Mouse (Mus musculus): Measurements from ENCODE around the gene Gm14548. TPM values are rescaled to one million over a fixed set of nuclear protein-coding genes. Genes with fewer than 3 reads are reported as not detected.
"Not testable (repeated sequence)": the region's sequence is repeated elsewhere in the genome, so short reads cannot be mapped to it uniquely, and the experiment has no call there.

Gm14548 gene
- total and polyA plus RNA-seq, 3 experiments = 0.18 to 2.2 (median 0.25) TPM

- WGBS = 19% methylated on average over 1 of the region's 1 CpGs
- TF ChIP-seq POLR2A (IDR thresholded peaks at IDR 0.05; ENCODE audit: insufficient read depth, low read depth, low read length) (no peak), CTCF (IDR thresholded peaks at IDR 0.05) (peak; percentile 39)
- H3K79me2 ChIP-seq (replicated peaks; ENCODE audit: control insufficient read depth, insufficient read depth, low read length) = no peaks in the 10 kb centered on the region
- H3K4me1 ChIP-seq (ENCODE audit: control insufficient read depth, insufficient read depth, low read length) = no peaks in the 10 kb centered on the region
- no peak for DNase-seq
- H3K9ac ChIP-seq (ENCODE audit: low read depth, low read length) = no peak overlapping the region
- H3K27me3 ChIP-seq (ENCODE audit: control insufficient read depth, insufficient read depth, low read length) = no peaks in the 10 kb centered on the region
- H3K27ac ChIP-seq = no peak overlapping the region
- H3K4me3 ChIP-seq = no peak overlapping the region
- no peaks in the 10 kb centered on the region for H3K36me3 ChIP-seq (ENCODE audit: control insufficient read depth, insufficient read depth, low read length)
- intact Hi-C loops (cut with DNase I) = loop anchor here (10.0 kb wide), 1 partner anchor 89 kb away; no protein-coding TSS in a partner anchor
Measured at GRCm38 (mm10) chr7:3903704-3904103, 5.8 kb upstream of the Gm14548 start.

GRCm38 (mm10) chr7:3875032-3875431 is 22.9 kb downstream of the Gm14548 start:
- H3K27me3 ChIP-seq (ENCODE audit: control insufficient read depth, insufficient read depth, low read length); H3K79me2 ChIP-seq (replicated peaks; ENCODE audit: control insufficient read depth, insufficient read depth, low read length); DNase-seq; intact Hi-C loops (cut with DNase I); H3K4me3 ChIP-seq; H3K4me1 ChIP-seq (ENCODE audit: control insufficient read depth, insufficient read depth, low read length); H3K9ac ChIP-seq (ENCODE audit: low read depth, low read length); H3K27ac ChIP-seq; H3K36me3 ChIP-seq (ENCODE audit: control insufficient read depth, insufficient read depth, low read length): not testable (repeated sequence)
- no CpG with 5 or more reads among the region's 1 CpGs for WGBS

- H3K27ac ChIP-seq; intact Hi-C loops (cut with DNase I); H3K79me2 ChIP-seq (replicated peaks; ENCODE audit: control insufficient read depth, insufficient read depth, low read length); H3K36me3 ChIP-seq (ENCODE audit: control insufficient read depth, insufficient read depth, low read length); DNase-seq; H3K4me3 ChIP-seq; H3K9ac ChIP-seq (ENCODE audit: low read depth, low read length); H3K4me1 ChIP-seq (ENCODE audit: control insufficient read depth, insufficient read depth, low read length); H3K27me3 ChIP-seq (ENCODE audit: control insufficient read depth, insufficient read depth, low read length): not testable (repeated sequence)
- no CpG with 5 or more reads among the region's 2 CpGs for WGBS
Measured at GRCm38 (mm10) chr7:3844951-3845350, 53.0 kb downstream of the Gm14548 start, which contains the start of gene Pira2. Gene Pira2 (minus strand): TSS chr7:3845051.

GRCm38 (mm10) chr7:3837854-3838253 is 60.1 kb downstream of the Gm14548 start:
- WGBS = no CpG with 5 or more reads among the region's 1 CpGs
- H3K4me1 ChIP-seq (ENCODE audit: control insufficient read depth, insufficient read depth, low read length); H3K9ac ChIP-seq (ENCODE audit: low read depth, low read length); H3K27me3 ChIP-seq (ENCODE audit: control insufficient read depth, insufficient read depth, low read length); H3K36me3 ChIP-seq (ENCODE audit: control insufficient read depth, insufficient read depth, low read length); intact Hi-C loops (cut with DNase I); H3K27ac ChIP-seq; DNase-seq; H3K4me3 ChIP-seq; H3K79me2 ChIP-seq (replicated peaks; ENCODE audit: control insufficient read depth, insufficient read depth, low read length): not testable (repeated sequence)

Other genes with a start within 250 kb of the Gm14548 start
- gene Leng1, start 232.3 kb downstream of the Gm14548 start, total RNA-seq (2021) = 10 to 100 TPM; 11.8 to 12.8 TPM
- gene Leng1, start 232.3 kb downstream of the Gm14548 start, polyA plus RNA-seq (2012; rRNA removed) = 4.8 and 5.9 TPM in 2 replicates
- 1 to 10 TPM; 1.4 to 2.1 TPM for gene Tmc4, start 220.6 kb downstream of the Gm14548 start, total RNA-seq (2021)
- 3.3 and 4.9 TPM in 2 replicates for gene Tmc4, start 220.6 kb downstream of the Gm14548 start, polyA plus RNA-seq (2012; rRNA removed)
- 10 to 100 TPM; 60.0 to 66.6 TPM for gene Tsen34, start 205.3 kb downstream of the Gm14548 start, total RNA-seq (2021)
- gene Tsen34, start 205.3 kb downstream of the Gm14548 start, polyA plus RNA-seq (2012; rRNA removed) = 80.8 and 82.3 TPM in 2 replicates
- gene Mboat7, start 204.6 kb downstream of the Gm14548 start, total RNA-seq (2021) = 10 to 100 TPM; 19.2 to 19.7 TPM
- 24.9 and 25.0 TPM in 2 replicates for gene Mboat7, start 204.6 kb downstream of the Gm14548 start, polyA plus RNA-seq (2012; rRNA removed)
- gene Rps9, start 194.1 kb downstream of the Gm14548 start, total RNA-seq (2021) = 100 to 1,000 TPM; 584 to 688 TPM
- 761 and 901 TPM in 2 replicates for gene Rps9, start 194.1 kb downstream of the Gm14548 start, polyA plus RNA-seq (2012; rRNA removed)
- 1 to 10 TPM; 2.2 to 2.4 TPM for gene Pirb, start 177.7 kb downstream of the Gm14548 start, total RNA-seq (2021)
- gene Pirb, start 177.7 kb downstream of the Gm14548 start, polyA plus RNA-seq (2012; rRNA removed) = 5.7 and 6.7 TPM in 2 replicates
- under 1 TPM; 0.27 to 0.29 TPM for gene Gm15448, start 72.4 kb downstream of the Gm14548 start, total RNA-seq (2021)
- 0.39 TPM in 1 of 2 replicates, not detected in the other for gene Gm15448, start 72.4 kb downstream of the Gm14548 start, polyA plus RNA-seq (2012; rRNA removed)
- gene Pira2, start 53.1 kb downstream of the Gm14548 start, total RNA-seq (2021) = under 1 TPM; 0.10 to 0.80 TPM
- 0.29 and 0.57 TPM in 2 replicates for gene Pira2, start 53.1 kb downstream of the Gm14548 start, polyA plus RNA-seq (2012; rRNA removed)
- under 1 TPM; 0.29 to 0.34 TPM for gene Lilra6, start 17.4 kb upstream of the Gm14548 start, total RNA-seq (2021)
- gene Lilra6, start 17.4 kb upstream of the Gm14548 start, polyA plus RNA-seq (2012; rRNA removed) = 0.41 and 0.94 TPM in 2 replicates
- gene Lair1, start 165.1 kb upstream of the Gm14548 start, total RNA-seq (2021) = 1 to 10 TPM; 1.0 to 1.7 TPM
- gene Lair1, start 165.1 kb upstream of the Gm14548 start, polyA plus RNA-seq (2012; rRNA removed) = 2.1 and 3.3 TPM in 2 replicates
- 1 to 10 TPM in 1 of 2 experiments, under 1 TPM in 1; 0.91 to 2.6 TPM for gene Ttyh1, start 221.3 kb upstream of the Gm14548 start, total RNA-seq (2021)
- gene Ttyh1, start 221.3 kb upstream of the Gm14548 start, polyA plus RNA-seq (2012; rRNA removed) = 2.8 and 5.1 TPM in 2 replicates
- gene Leng8, start 238.9 kb upstream of the Gm14548 start, total RNA-seq (2021) = 10 to 100 TPM; 31.2 to 36.4 TPM
- gene Leng8, start 238.9 kb upstream of the Gm14548 start, polyA plus RNA-seq (2012; rRNA removed) = 263 and 281 TPM in 2 replicates

Data from heart, adult 2 months (tissue).